Comparison of ENCODE assay signal across 9 mouse cellular contexts in genomic region chr4:35156751-35157611, GRCm38 (mm10). TPM values are rescaled to one million over a fixed set of nuclear protein-coding genes. Genes with fewer than 3 reads are reported as not detected.
DNase-seq lines count a peak whose midpoint lies in the region; ATAC-seq and TF ChIP-seq lines count a peak whose summit lies in the region.
"Had no signal": no experiment of that assay in that cellular context is flagged by ENCODE, and none has a peak within 500 bp of the region (broad histone marks: within the 10 kb centered on the region; RNA-seq: fewer than 3 reads in every experiment).

TSS of gene Mob3b (minus strand) at chr4:35157484.

- under 1% methylated on average over 50 of the region's 50 CpGs for WGBS in heart, embryonic 13.5 days
- under 1% methylated on average over 50 of the region's 50 CpGs for WGBS in kidney, postnatal 0 days
- WGBS in liver, embryonic 11.5 days = under 1% methylated on average over 50 of the region's 50 CpGs

- H3K4me1 ChIP-seq in erythroblast, embryonic 14.5 days (ENCODE audit: control insufficient read depth) = peaks cover 21% of the 10 kb centered on the region
- H3K4me1 ChIP-seq in heart, embryonic 13.5 days = peaks cover 9% of the 10 kb centered on the region
- no peaks in the 10 kb centered on the region; the same call in 1 of the 2 replicates for H3K4me1 ChIP-seq in kidney, postnatal 0 days (replicated peaks; ENCODE audit: insufficient read depth, low read length)
- 0 out of 2 replicates have a peak, but pooled peaks cover 4% of the 10 kb centered on the region for H3K4me1 ChIP-seq in liver, embryonic 11.5 days (replicated peaks; ENCODE audit: control insufficient read depth, insufficient read depth, low read length)

- H3K27ac ChIP-seq in heart, embryonic 13.5 days (replicated peaks) = peak within 1 kb of the TSS; percentile 22; the same call in 1 of the 2 replicates
- H3K27ac ChIP-seq in kidney, postnatal 0 days = peak within 1 kb of the TSS; percentile 87
- peak within 1 kb of the TSS; percentile 65 for H3K27ac ChIP-seq in liver, embryonic 11.5 days (ENCODE audit: low read depth, low read length)

- peak; percentile 51; the same call in 1 of the 2 replicates for ATAC-seq in heart, embryonic 13.5 days (ENCODE audit: extremely low read depth, insufficient number of reproducible peaks, low FRiP score, low TSS enrichment)
- ATAC-seq in kidney, postnatal 0 days (replicated peaks; ENCODE audit: low FRiP score, low read depth) = peak; percentile 75
- peak; percentile 88 for ATAC-seq in liver, embryonic 11.5 days (replicated peaks; ENCODE audit: low FRiP score)

- H3ac ChIP-seq in myocyte (ENCODE audit: control insufficient read depth, insufficient read length) = no peak within 1 kb of the TSS

- TF ChIP-seq POLR2A in myocyte (IDR thresholded peaks at IDR 0.05; ENCODE audit: insufficient read length, low read depth) = no peak

- H3K79me2 ChIP-seq in myocyte (ENCODE audit: control insufficient read depth, insufficient read depth) = no peaks in the 10 kb centered on the region

- H3K4me3 ChIP-seq in erythroblast, embryonic 14.5 days (replicated peaks) = peak within 1 kb of the TSS; percentile 62
- H3K4me3 ChIP-seq in heart, embryonic 13.5 days = peak within 1 kb of the TSS; percentile 63
- peak within 1 kb of the TSS; percentile 61 for H3K4me3 ChIP-seq in kidney, postnatal 0 days (replicated peaks; ENCODE audit: low read depth, low read length)
- H3K4me3 ChIP-seq in liver, embryonic 11.5 days (ENCODE audit: low read depth, low read length) = peak within 1 kb of the TSS; percentile 73
- H3K4me3 ChIP-seq in myocyte = peak within 1 kb of the TSS; percentile 26

- peak within 1 kb of the TSS; percentile 95 for H3K4me2 ChIP-seq in heart, embryonic 13.5 days
- H3K4me2 ChIP-seq in kidney, postnatal 0 days (ENCODE audit: low read length) = peak within 1 kb of the TSS; percentile 89
- peak within 1 kb of the TSS; percentile 96 for H3K4me2 ChIP-seq in liver, embryonic 11.5 days
- H3K4me2 ChIP-seq in myocyte (ENCODE audit: low read depth) = peak within 1 kb of the TSS; percentile 90

- peaks cover 31% of the 10 kb centered on the region for H3K27me3 ChIP-seq in erythroblast, embryonic 14.5 days (ENCODE audit: control insufficient read depth)
- peaks cover 10% of the 10 kb centered on the region; the same call in 1 of the 2 replicates for H3K27me3 ChIP-seq in heart, embryonic 13.5 days (replicated peaks)
- no peaks in the 10 kb centered on the region for H3K27me3 ChIP-seq in kidney, postnatal 0 days (ENCODE audit: insufficient read depth, low read length)
- H3K27me3 ChIP-seq in liver, embryonic 11.5 days (replicated peaks; ENCODE audit: control insufficient read depth, insufficient read depth, low read length) = no peaks in the 10 kb centered on the region
- H3K27me3 ChIP-seq in myocyte (ENCODE audit: control insufficient read depth, insufficient read depth, insufficient read length) = no peaks in the 10 kb centered on the region

- peak within 1 kb of the TSS; percentile 84 for H3K9ac ChIP-seq in heart, embryonic 13.5 days
- peak within 1 kb of the TSS; percentile 75 for H3K9ac ChIP-seq in kidney, postnatal 0 days (ENCODE audit: low read depth, low read length)
- H3K9ac ChIP-seq in liver, embryonic 11.5 days (ENCODE audit: low read depth, low read length) = peak within 1 kb of the TSS; percentile 71

- H3K36me3 ChIP-seq in erythroblast, embryonic 14.5 days (ENCODE audit: control insufficient read depth) = no peaks in the 10 kb centered on the region
- no peaks in the 10 kb centered on the region for H3K36me3 ChIP-seq in heart, embryonic 13.5 days
- no peaks in the 10 kb centered on the region for H3K36me3 ChIP-seq in kidney, postnatal 0 days (ENCODE audit: insufficient read depth, low read length)
- no peaks in the 10 kb centered on the region for H3K36me3 ChIP-seq in liver, embryonic 11.5 days (ENCODE audit: control insufficient read depth, insufficient read depth, low read length)
- H3K36me3 ChIP-seq in myocyte (ENCODE audit: control insufficient read depth, insufficient read depth) = no peaks in the 10 kb centered on the region
- H3K36me3 ChIP-seq: G1E had no signal

- peak; percentile 87 for TF ChIP-seq CTCF in kidney, postnatal 0 days (IDR thresholded peaks at IDR 0.05; ENCODE audit: low read depth)

- peak; percentile 88 for DNase-seq in A20 (ENCODE audit: low read depth, low spot score)
- DNase-seq in brain, adult 2 months (ENCODE audit: low read depth, low spot score) = peak; percentile 86
- peak; percentile 89 for DNase-seq in kidney, postnatal 0 days (ENCODE audit: low spot score)
- DNase-seq in liver, embryonic 11.5 days (ENCODE audit: low spot score) = peak; percentile 86
- DNase-seq in spleen, postnatal 4 days (ENCODE audit: low spot score in 2 of 2) = peak; percentile 82 to 92

- no peaks in the 10 kb centered on the region for H3K9me3 ChIP-seq in erythroblast, embryonic 14.5 days (ENCODE audit: control insufficient read depth, low read length)
- no peaks in the 10 kb centered on the region for H3K9me3 ChIP-seq in heart, embryonic 13.5 days
- no peaks in the 10 kb centered on the region for H3K9me3 ChIP-seq in kidney, postnatal 0 days (replicated peaks; ENCODE audit: low read length)
- H3K9me3 ChIP-seq in liver, embryonic 11.5 days (ENCODE audit: control insufficient read depth, low read length) = no peaks in the 10 kb centered on the region
- H3K9me3 ChIP-seq: G1E had no signal

TF ChIP-seq in myocyte, 11 proteins besides CTCF, POLR2A, EP300 and RAD21:
- TF ChIP-seq MYOG (IDR thresholded peaks at IDR 0.05; ENCODE audit: control insufficient read depth in 1 of 3, insufficient read depth in 1 of 3, insufficient read length in 2 of 3, low read depth in 2 of 3) (no peak), MYOD1 (IDR thresholded peaks at IDR 0.05; ENCODE audit: control insufficient read depth in 1 of 3, insufficient read length in 2 of 3, low read depth in 2 of 3) (no peak), MAX (IDR thresholded peaks at IDR 0.05; ENCODE audit: low read depth) (no peak), REST (IDR thresholded peaks at IDR 0.05; ENCODE audit: insufficient read depth, insufficient read length) (no peak), E2F4 (IDR thresholded peaks at IDR 0.05; ENCODE audit: insufficient read depth) (no peak), TCF12 (IDR thresholded peaks at IDR 0.05; ENCODE audit: insufficient read depth, poor library complexity, severe bottlenecking) (no peak), SRF (IDR thresholded peaks at IDR 0.05; ENCODE audit: control insufficient read depth, insufficient read length, low read depth) (no peak), POLR2AphosphoS2 (IDR thresholded peaks at IDR 0.05; ENCODE audit: insufficient read length, low read depth) (no peak), TCF3 (IDR thresholded peaks at IDR 0.05; ENCODE audit: insufficient read length, low read depth) (no peak), USF1 (IDR thresholded peaks at IDR 0.05; ENCODE audit: low read depth) (no peak)

RNA-seq across cellular contexts. Expression of gene Mob3b, which starts in this region (rescaled TPM):
- polyA plus RNA-seq in erythroblast, embryonic 14.5 days (2012) = 0.01 TPM in 1 of 2 replicates, not detected in the other
- 3.8 and 4.2 TPM in 2 replicates for polyA plus RNA-seq in heart, embryonic 13.5 days (2015; fragmentation: Nextera tagmentation; extraction: Ambion mirVana)
- 13.1 and 13.7 TPM in 2 replicates for polyA plus RNA-seq in kidney, postnatal 0 days (2015; fragmentation: Nextera tagmentation; extraction: Ambion mirVana)
- 6.7 and 7.6 TPM in 2 replicates for polyA plus RNA-seq in liver, embryonic 11.5 days (2014; fragmentation: Nextera tagmentation; extraction: Ambion mirVana)
- polyA plus RNA-seq in myocyte (2012; fragmentation: generic; extraction: Trizol) = 0.12 TPM
- polyA plus RNA-seq: G1E had no signal

Comparison
In these comparisons a context has a peak if more than half of its experiments do, and no peak if none do; other contexts are left out.
1. Peak in every context shown above with its lines: DNase-seq, ATAC-seq, H3K4me3 ChIP-seq and H3K27ac ChIP-seq.
2. H3K27ac ChIP-seq: peak in every context shown above with its lines; median percentile 87 in kidney, postnatal 0 days; 65 in liver, embryonic 11.5 days; 22 in heart, embryonic 13.5 days.